Mouse (Mus musculus) erythroblast, adult 5-6 weeks (primary cell): ENCODE data around the gene Fgfr2. TPM values are rescaled to one million over a fixed set of nuclear protein-coding genes. Genes with fewer than 3 reads are reported as not detected.
A peak's percentile ranks its signal among the peaks of the same experiment; 100 is the strongest.
"Not testable (repeated sequence)": the region's sequence is repeated elsewhere in the genome, so short reads cannot be mapped to it uniquely, and the experiment has no call there.

ENCODE experiments used
- ATAC-seq: replicated peaks from 2 replicates; pipeline ENCODE4 v1.8.0; 2016; ENCODE audit warnings: moderate number of reproducible peaks, mild to moderate bottlenecking, moderate TSS enrichment, inconsistent platforms; ENCODE audit not compliant: poor library complexity, low FRiP score, severe bottlenecking
- total RNA-seq, 2 experiments: library from RNA; stranded (forward) in 1 of 2; stranded (reverse) in 1 of 2; fragments of 150-400 nt in 1 of 2; fragments of 200-764, 138-1000 nt in 1 of 2; gene quantifications; 2 replicates each; pipeline versions ENCODE4 v1.2.3 to v1.2.4; 2015 to 2017; ENCODE audit warnings: low replicate concordance in 2 of 2

Gene Fgfr2
- total RNA-seq, 2 experiments from 2014 or later: 4.8 TPM; not detected in 1

GRCm38 (mm10) chr7:132669999-132670862 lies 452.9 kb downstream of the Fgfr2 start:
- ATAC-seq: no peak

- ATAC-seq: no peak
Observed at GRCm38 (mm10) chr7:132668604-132669003, 454.5 kb downstream of the Fgfr2 start.

GRCm38 (mm10) chr7:132666516-132666915 lies 456.6 kb downstream of the Fgfr2 start:
- no peak for ATAC-seq

- ATAC-seq: no peak
Observed at GRCm38 (mm10) chr7:132665664-132666382, 457.3 kb downstream of the Fgfr2 start.

- ATAC-seq: no peak
Observed at GRCm38 (mm10) chr7:132664815-132665214, 458.3 kb downstream of the Fgfr2 start.

- not testable (repeated sequence) for ATAC-seq
Observed at GRCm38 (mm10) chr7:132662831-132663230, 460.3 kb downstream of the Fgfr2 start.

- ATAC-seq: no peak
Observed at GRCm38 (mm10) chr7:132659633-132660032, 463.5 kb downstream of the Fgfr2 start.

- ATAC-seq: no peak
Observed at GRCm38 (mm10) chr7:132658688-132659087, 464.5 kb downstream of the Fgfr2 start.

GRCm38 (mm10) chr7:132658058-132658450 lies 465.1 kb downstream of the Fgfr2 start:
- ATAC-seq: no peak

- no peak for ATAC-seq
Observed at GRCm38 (mm10) chr7:132657371-132658057, 465.6 kb downstream of the Fgfr2 start.

- peak; percentile 54 for ATAC-seq
Observed at GRCm38 (mm10) chr7:132656548-132656947, 466.6 kb downstream of the Fgfr2 start.

- ATAC-seq: peak; percentile 79
Observed at GRCm38 (mm10) chr7:132656075-132656474, 467.1 kb downstream of the Fgfr2 start.

GRCm38 (mm10) chr7:132654412-132654811 lies 468.7 kb downstream of the Fgfr2 start:
- ATAC-seq: no peak

GRCm38 (mm10) chr7:132646514-132646913 lies 476.6 kb downstream of the Fgfr2 start:
- ATAC-seq: no peak

GRCm38 (mm10) chr7:132644605-132645279 lies 478.4 kb downstream of the Fgfr2 start:
- no peak for ATAC-seq

GRCm38 (mm10) chr7:132641606-132642005 lies 481.5 kb downstream of the Fgfr2 start:
- no peak for ATAC-seq

- no peak for ATAC-seq
Observed at GRCm38 (mm10) chr7:132640946-132641345, 482.2 kb downstream of the Fgfr2 start.

- 0 out of 2 replicates have a peak, but pooled peaks have one; percentile 50 for ATAC-seq
Observed at GRCm38 (mm10) chr7:132638446-132639087, 484.6 kb downstream of the Fgfr2 start.

- no peak for ATAC-seq
Observed at GRCm38 (mm10) chr7:132637292-132637691, 485.9 kb downstream of the Fgfr2 start.
